Mouse (Mus musculus): ENCODE results near the gene Gm15319.
A peak's percentile ranks its signal among the peaks of the same experiment; 100 is the strongest.
"Not testable (repeated sequence)": the region's sequence is repeated elsewhere in the genome, so short reads cannot be mapped to it uniquely, and the experiment has no call there.

Gm15319 gene

DNA sequence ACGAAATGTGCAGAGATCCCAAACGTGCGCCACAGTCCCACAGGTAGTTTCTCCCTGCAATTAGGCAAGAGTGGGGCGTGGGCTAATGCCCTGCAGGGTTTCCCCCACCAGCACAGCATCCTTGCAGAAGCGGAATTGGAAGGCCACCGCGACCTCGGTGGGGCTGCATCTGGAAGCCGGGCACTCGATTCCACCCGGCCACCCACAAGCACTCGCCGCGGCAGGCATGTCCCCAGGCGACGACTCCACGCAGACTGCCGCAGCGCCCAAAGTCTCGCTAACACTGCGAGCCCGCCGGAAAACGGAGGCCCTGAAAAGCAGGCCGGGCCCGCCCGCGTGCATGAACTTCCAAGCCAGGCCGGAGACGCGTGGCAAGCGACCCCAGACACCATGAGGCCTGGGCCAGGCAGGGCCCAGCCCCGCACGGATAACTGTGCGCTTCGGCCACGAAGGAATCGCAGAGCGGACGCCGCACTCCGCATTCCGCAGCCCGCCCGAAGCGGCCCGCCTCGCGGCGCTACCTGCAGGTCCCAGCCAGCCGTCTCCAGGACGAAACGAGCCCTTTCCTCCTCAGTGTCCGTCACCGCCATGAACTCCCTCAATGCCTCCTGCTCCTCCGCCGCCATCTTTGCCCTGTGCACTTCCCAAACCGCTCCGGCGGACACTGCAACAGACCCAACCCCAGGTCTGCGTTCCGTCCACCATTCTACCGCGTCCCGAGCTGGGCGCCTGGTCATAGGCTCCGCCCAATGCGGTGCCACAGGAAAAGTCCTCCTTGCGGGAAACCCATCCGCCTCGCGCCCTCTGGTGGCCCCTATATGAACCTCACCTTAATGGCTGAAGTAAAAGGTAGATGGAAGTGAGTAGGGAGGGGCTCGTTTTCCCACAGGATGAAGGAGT lies 66.0 kb downstream of the Gm15319 start:
- DNase-seq, result peak; percentile 88

DNA sequence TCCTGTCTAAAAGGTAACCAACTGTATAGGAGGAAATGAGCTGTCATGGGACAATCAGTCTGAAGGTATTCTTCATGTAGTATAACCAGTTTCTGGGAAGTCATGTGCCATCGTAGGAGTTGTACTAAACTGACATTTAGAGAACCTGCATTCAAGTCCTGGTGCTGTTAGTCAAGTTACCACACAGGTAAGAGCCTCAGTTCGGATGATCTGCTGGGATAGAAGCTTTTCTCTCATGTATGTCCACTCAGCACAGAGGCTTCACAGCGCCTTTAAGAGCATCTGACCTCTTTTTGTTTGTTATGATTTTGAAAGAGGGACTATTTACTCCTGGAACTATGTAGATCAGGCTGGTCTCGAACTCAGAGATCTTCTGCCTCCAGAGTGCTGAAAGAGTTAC lies 67.1 kb downstream of the Gm15319 start:
- DNase-seq, result not testable (repeated sequence)

DNA sequence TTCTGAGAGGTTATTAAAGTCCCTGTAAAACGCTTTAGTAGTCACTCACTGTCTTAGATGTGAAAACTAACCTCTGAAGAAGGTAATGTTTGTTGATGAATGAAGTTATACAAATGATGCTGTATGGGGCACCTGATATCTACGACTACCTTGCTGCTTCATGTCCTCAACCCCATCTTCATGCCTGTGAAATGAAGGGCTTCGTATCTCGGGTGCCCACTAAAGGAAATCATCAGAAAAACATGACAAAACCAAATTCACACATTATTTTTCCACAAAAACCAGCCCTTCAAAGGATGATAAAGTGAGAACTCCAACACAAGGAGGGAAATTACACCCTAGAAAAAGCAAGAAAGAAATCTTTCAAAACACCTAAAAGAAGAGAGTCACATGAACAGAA lies 68.2 kb downstream of the Gm15319 start:
- DNase-seq, result not testable (repeated sequence)

DNA sequence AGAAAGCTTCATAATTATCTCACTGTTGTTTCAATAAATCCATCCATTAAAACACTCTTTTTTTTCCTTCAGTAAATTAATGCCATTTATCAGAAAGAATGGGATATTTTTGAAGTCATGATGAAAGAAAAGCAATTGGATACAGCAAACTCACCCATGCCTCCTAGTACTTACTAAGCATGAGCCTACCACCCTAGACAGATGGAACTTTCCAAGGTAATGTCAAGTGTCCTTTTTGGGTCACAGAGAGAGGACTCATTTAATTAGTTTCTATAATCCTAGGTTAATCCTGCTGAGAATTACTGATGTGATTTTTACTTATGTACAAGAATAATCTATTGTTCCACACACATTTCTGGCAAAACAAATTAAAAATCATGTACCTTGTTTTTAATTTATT lies 69.0 kb downstream of the Gm15319 start:
- not testable (repeated sequence) for DNase-seq

DNA sequence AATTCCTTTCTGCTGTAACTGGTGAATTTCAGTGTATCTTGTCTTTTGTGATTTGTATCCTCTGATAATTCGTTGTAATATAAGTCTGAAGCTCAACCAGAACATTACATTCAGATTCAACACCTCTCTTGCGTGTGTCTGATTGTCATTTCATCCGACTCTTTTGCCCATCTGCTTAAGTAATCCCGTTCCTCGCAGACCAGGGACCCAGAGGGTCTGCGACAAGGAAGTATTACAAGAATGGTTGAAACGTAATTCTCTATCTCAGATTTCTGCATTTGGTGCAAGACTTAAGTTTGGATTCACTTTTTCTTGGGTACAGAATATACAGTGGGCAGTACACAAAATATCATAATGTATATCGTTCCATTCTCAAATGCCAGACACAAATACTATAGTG lies 73.0 kb downstream of the Gm15319 start:
- DNase-seq, result not testable (repeated sequence)

DNA sequence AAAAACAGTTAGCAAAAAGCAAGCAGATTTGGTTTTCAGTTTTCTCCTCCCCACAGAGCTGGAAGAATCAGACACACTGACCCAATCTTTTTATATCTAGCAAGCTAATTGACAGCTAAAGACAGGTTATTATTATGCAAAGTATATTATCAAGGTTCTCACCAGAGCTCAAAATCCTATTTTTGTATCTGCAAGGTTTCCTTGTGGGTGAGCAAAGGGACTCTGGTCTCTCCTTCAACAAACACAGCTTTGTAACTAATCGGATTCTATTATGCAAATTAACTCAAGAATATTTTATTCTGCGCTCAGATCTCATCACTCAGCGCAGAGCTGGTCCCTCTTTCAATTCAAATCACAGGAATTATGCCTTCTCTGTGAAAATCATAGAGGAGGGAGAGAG lies 74.1 kb downstream of the Gm15319 start:
- not testable (repeated sequence) for DNase-seq

DNA sequence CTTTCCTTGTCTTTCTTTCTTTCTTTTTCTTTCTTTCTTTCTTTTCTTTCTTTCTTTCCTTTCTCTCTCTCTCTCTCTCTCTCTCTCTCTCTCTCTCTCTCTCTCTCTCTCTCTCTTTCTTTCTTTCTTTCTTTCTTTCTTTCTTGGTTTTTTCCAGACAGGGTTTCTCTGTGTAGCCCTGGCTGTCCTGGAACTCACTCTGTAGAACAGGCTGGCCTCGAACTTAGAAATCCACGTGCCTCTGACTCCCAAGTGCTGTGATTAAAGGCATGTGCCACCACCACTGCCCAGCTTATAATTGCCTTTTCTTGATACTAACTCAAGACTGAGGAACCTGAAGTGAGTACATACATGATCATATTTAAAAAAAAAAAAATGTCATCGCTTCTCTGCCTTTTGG lies 75.3 kb downstream of the Gm15319 start:
- DNase-seq, result not testable (repeated sequence)
